Mouse (Mus musculus): ENCODE measurements at regions not wholly inside any gene's neighbourhood (a gene's known extent, or its start where the extent isn't known, plus 50 kb on each side); places are given as distances from the start of the nearest gene placed in this dataset.

GRCm38 (mm10) chr8:7796156-7796555 lies 864.9 kb downstream of the Efnb2 start:
- no peak for TF ChIP-seq CTCF (IDR thresholded peaks at IDR 0.05)
- TF ChIP-seq EP300 (IDR thresholded peaks at IDR 0.05), result no peak

Data from lung, postnatal 0 days (tissue).